Mouse (Mus musculus): Measurements from ENCODE around the gene Alad. TPM values are rescaled to one million over a fixed set of nuclear protein-coding genes. Genes with fewer than 3 reads are reported as not detected.
"Not testable (repeated sequence)": the region's sequence is repeated elsewhere in the genome, so short reads cannot be mapped to it uniquely, and the experiment has no call there.

The Alad gene
- polyA plus RNA-seq, 1 experiment from 2014 or later, result 141 TPM

DNA sequence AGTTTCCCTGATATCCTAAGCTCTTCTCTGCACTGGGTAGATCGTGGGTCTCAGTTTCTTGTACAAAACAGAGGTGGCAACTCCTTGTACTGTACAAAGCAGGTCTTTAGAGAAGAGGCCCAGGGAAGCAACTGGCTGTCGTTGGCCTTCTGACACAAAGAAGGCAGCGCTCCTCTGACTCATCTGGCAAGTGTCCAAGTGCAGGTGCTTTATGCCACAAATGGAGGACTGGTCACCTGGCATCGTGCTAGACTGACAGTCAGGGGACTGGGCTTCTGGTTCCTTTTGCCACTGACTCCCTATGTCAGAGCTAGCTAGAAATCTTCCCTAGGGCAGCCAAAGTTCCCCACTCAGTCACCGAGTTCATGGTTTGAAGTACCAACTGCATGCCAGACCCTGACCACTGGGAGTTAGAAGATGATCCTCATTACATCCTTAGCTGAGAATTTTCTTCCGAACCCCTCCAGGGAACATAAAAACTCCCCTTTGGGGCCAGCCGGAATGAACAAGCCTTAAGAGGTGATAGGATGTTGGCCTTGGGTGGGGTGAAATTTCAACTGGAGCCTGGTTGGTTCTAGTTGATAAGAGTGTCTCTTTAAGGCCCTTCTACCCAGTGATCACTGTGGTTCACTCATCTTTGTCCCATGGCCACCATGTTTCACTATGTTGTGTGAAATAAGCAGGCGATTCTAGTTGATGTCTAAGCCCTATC lies 34.1 kb downstream of the Alad start:
- no peaks in the 10 kb centered on the region; the same call in 1 of the 2 replicates for H3K36me3 ChIP-seq (ENCODE audit: control insufficient read depth, insufficient read depth, low read length)
- WGBS, result 75% methylated on average over 8 of the region's 8 CpGs
- no peak overlapping the region for H3K4me3 ChIP-seq (ENCODE audit: low read length)
- no peaks in the 10 kb centered on the region for H3K27me3 ChIP-seq (ENCODE audit: control insufficient read depth, insufficient read depth, low read depth, low read length)
- no peak overlapping the region for H3K27ac ChIP-seq (ENCODE audit: low read length)
- no peaks in the 10 kb centered on the region for H3K9me3 ChIP-seq (ENCODE audit: control insufficient read depth, low read length)
- no peak overlapping the region for H3K4me2 ChIP-seq (ENCODE audit: low read depth, low read length)
- H3K9ac ChIP-seq (ENCODE audit: low read length), result no peak overlapping the region
- H3K4me1 ChIP-seq (replicated peaks; ENCODE audit: control insufficient read depth, insufficient read depth, low read length), result no peaks in the 10 kb centered on the region
- no peak for ATAC-seq (ENCODE audit: low read depth)

DNA sequence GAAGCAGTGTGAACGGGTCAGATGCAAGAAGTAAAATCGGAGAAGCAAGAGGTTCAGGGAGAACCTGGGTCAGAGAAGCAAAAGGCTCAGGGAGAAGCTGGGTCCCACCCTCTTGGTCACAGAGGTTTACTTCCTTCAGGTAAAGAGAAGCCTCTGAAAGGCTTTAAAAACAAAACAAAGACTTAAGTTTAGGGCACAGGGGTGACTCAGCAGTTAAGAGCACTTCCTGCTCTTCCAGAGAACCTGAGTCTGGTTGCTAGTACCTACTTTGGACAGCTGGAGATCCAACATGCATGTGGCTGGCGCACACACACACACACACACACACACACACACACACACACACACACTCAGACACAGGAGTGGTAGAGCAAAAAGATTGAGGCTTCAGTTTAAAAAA lies 34.8 kb downstream of the Alad start:
- Histone ChIP-seq H3K4me3 (ENCODE audit: low read length) (no peak overlapping the region), H3K36me3 (ENCODE audit: control insufficient read depth, insufficient read depth, low read length) (no peaks in the 10 kb centered on the region), H3K9me3 (ENCODE audit: control insufficient read depth, low read length) (no peaks in the 10 kb centered on the region), H3K4me2 (ENCODE audit: low read depth, low read length) (no peak overlapping the region), H3K27ac (ENCODE audit: low read length) (no peak overlapping the region), H3K27me3 (ENCODE audit: control insufficient read depth, insufficient read depth, low read depth, low read length) (peaks cover under 1% of the 10 kb centered on the region; the same call in 1 of the 2 replicates), H3K4me1 (replicated peaks; ENCODE audit: control insufficient read depth, insufficient read depth, low read length) (peaks cover under 1% of the 10 kb centered on the region; the same call in 1 of the 2 replicates), H3K9ac (ENCODE audit: low read length) (no peak overlapping the region)
- WGBS, result 79% methylated on average over 3 of the region's 3 CpGs
- ATAC-seq (ENCODE audit: low read depth), result no peak

DNA sequence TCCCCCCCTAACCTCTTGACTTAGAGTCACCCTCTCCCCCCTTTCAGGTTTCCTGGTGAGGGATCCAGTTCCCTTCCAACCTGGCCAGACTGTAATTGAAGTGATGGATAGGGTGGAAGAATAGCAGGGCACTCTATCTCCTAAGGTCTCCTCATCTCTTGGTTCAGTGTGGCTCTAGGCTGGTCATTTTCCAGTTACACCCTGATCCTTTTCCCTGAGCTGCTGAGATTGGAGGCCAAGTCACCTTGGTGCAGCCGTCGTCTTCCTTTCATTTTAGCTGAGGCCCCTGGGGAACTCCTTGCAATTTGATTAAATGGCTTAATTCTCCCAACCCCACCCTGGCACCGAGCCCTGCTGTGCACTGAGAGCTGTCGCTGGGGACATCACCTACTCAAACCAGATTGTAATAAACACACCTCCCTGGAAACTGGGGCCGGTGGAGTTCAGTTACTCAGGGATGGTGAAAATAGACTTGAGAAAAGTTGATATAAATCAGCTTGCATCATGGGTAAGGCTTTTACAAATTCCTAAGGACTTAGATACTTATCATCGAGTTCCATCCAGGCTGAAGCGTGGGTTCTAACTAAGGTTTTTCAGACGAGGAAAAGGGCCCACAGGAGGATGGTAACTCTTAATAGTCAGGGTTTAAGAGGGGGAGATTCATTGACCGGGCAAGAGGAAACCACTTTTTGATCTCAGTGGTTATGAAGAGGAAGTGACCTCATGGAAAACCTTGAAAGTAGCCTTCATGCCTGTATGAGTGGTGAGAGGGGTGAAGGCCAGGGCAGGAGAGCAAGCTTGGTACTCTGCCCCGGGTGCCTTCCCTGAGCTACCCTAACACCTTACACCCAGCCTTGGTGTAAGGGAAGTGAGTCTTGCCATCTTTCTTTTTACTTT lies 38.8 kb downstream of the Alad start:
- 27% methylated on average over 10 of the region's 10 CpGs for WGBS
- Histone ChIP-seq H3K9me3 (ENCODE audit: control insufficient read depth, low read length) (no peaks in the 10 kb centered on the region), H3K27me3 (ENCODE audit: control insufficient read depth, insufficient read depth, low read depth, low read length) (peaks cover 2% of the 10 kb centered on the region; the same call in 1 of the 2 replicates), H3K36me3 (ENCODE audit: control insufficient read depth, insufficient read depth, low read length) (no peaks in the 10 kb centered on the region), H3K4me2 (ENCODE audit: low read depth, low read length) (peak overlapping the region; percentile 79), H3K4me3 (ENCODE audit: low read length) (peak overlapping the region; percentile 65), H3K9ac (ENCODE audit: low read length) (peak overlapping the region; percentile 43; the same call in 1 of the 2 replicates), H3K27ac (ENCODE audit: low read length) (peak overlapping the region; percentile 56), H3K4me1 (replicated peaks; ENCODE audit: control insufficient read depth, insufficient read depth, low read length) (peaks cover 15% of the 10 kb centered on the region)
- ATAC-seq (ENCODE audit: low read depth), result no peak

DNA sequence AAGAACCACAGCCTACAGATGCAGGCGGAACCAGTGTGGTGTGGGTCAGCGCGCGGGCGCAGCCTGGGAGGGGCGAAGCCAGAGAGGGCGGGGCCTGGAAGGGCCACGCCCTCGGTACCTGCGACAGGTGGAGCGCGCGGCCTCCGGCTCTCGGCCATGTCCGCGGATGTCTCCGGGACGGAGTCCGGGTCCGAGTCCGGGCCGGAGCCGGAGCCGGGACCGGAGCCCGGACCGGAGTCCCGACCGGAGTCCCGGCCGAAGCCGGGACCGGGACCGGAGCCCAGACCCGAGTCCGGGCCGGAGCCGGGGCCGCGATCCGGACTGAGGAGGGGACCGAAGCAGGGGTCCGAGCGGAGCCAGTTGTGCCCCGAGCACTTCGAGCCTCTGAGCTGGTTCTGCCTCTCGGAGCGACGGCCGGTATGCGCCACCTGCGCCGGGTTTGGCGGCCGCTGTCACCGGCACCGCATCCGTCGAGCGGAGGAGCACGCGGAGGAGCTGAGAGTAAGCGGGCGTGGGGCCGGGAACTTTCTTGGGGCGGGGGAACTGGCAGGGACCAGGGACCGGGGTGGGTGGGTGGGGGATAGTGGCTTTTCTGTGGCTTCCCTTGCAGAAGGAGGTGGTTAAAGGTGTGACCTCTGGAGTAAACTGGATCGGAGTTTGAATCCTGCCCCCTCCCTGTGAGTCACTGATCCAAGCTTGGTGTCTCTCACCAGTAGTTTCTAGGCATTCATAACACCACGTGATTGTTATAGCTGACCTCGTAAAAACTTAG lies 39.6 kb downstream of the Alad start, which contains the start of gene Bspry:
TSS of gene Bspry (plus strand) at position 117 of the 772 bp plus-strand sequence.
- 1% methylated on average over 70 of the region's 71 CpGs for WGBS
- Histone ChIP-seq H3K27me3 (ENCODE audit: control insufficient read depth, insufficient read depth, low read depth, low read length) (peaks cover 2% of the 10 kb centered on the region; the same call in 1 of the 2 replicates), H3K9ac (ENCODE audit: low read length) (peak within 1 kb of the TSS; percentile 73), H3K4me1 (replicated peaks; ENCODE audit: control insufficient read depth, insufficient read depth, low read length) (peaks cover 15% of the 10 kb centered on the region), H3K36me3 (ENCODE audit: control insufficient read depth, insufficient read depth, low read length) (no peaks in the 10 kb centered on the region), H3K27ac (ENCODE audit: low read length) (peak within 1 kb of the TSS; percentile 84), H3K4me2 (ENCODE audit: low read depth, low read length) (peak within 1 kb of the TSS; percentile 79), H3K9me3 (ENCODE audit: control insufficient read depth, low read length) (no peaks in the 10 kb centered on the region), H3K4me3 (ENCODE audit: low read length) (peak within 1 kb of the TSS; percentile 65)
- peak; percentile 79 for ATAC-seq (ENCODE audit: low read depth)

DNA sequence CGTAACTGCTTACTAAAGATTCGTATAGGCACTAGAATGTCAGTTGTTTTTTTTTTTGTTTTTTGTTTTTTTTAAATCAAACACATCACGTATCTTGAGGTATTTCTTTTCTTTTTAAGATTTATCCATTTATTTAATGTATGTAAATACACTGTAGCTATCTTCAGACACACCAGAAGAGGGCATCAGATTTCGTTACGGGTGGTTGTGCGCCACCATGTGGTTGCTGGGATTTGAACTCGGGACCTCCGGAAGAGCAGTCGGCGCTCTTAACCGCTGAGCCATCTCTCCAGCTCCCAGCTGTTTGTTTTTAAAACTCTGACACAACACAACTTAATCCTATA lies 40.2 kb downstream of the Alad start:
- Histone ChIP-seq H3K9ac (ENCODE audit: low read length) (peak overlapping the region; percentile 73; the same call in 1 of the 2 replicates), H3K4me2 (ENCODE audit: low read depth, low read length) (peak overlapping the region; percentile 79), H3K4me1 (replicated peaks; ENCODE audit: control insufficient read depth, insufficient read depth, low read length) (peaks cover 15% of the 10 kb centered on the region), H3K4me3 (ENCODE audit: low read length) (peak overlapping the region; percentile 65), H3K27ac (ENCODE audit: low read length) (0 out of 2 replicates have a peak overlapping the region, but pooled peaks have one; percentile 38)
- H3K9me3 ChIP-seq (ENCODE audit: control insufficient read depth, low read length); H3K36me3 ChIP-seq (ENCODE audit: control insufficient read depth, insufficient read depth, low read length); H3K27me3 ChIP-seq (ENCODE audit: control insufficient read depth, insufficient read depth, low read depth, low read length); ATAC-seq (ENCODE audit: low read depth): not testable (repeated sequence)
- WGBS, result 12% methylated on average over 11 of the region's 11 CpGs

DNA sequence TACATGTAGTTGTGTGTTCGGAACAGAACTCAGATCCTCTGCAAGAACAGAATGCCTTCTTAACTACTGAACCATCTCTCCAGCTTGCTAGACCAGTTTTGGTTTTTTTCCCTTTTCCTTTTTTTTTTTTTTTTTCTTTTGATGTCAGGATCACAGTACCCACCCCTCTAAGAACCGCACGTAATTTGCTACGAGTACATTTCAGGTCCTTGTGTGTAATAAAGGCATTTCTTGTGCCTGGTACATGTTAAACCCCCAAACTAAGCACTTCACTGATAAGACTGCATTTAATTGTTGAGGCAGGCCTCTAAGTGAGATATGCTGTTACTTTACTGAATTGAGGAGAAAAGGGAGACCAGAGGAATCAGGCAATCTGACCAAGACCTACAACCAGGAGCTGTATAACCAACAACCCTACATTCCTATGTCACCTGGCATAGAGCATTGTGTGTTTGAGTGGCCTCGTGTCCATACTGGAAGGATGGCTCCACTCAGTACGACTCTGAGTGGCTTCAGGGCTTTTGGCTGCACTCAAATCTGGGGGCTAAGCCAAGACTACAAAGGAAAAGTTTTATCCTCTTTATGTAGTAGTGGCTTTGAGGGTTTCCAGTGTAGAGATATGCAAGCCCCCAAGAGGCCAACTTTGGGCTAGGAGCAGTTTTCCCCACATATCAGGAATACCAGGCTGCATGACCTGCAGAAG lies 42.0 kb downstream of the Alad start:
- H3K4me1 ChIP-seq (replicated peaks; ENCODE audit: control insufficient read depth, insufficient read depth, low read length), result peaks cover 15% of the 10 kb centered on the region
- WGBS, result 51% methylated on average over 6 of the region's 6 CpGs
- ATAC-seq (ENCODE audit: low read depth), result peak; percentile 79
- no peaks in the 10 kb centered on the region for H3K9me3 ChIP-seq (ENCODE audit: control insufficient read depth, low read length)
- H3K9ac ChIP-seq (ENCODE audit: low read length), result no peak overlapping the region
- H3K36me3 ChIP-seq (ENCODE audit: control insufficient read depth, insufficient read depth, low read length), result no peaks in the 10 kb centered on the region
- peak overlapping the region; percentile 91 for H3K27ac ChIP-seq (ENCODE audit: low read length)
- H3K4me2 ChIP-seq (ENCODE audit: low read depth, low read length), result no peak overlapping the region
- H3K4me3 ChIP-seq (ENCODE audit: low read length), result no peak overlapping the region
- peaks cover 2% of the 10 kb centered on the region; the same call in 1 of the 2 replicates for H3K27me3 ChIP-seq (ENCODE audit: control insufficient read depth, insufficient read depth, low read depth, low read length)

DNA sequence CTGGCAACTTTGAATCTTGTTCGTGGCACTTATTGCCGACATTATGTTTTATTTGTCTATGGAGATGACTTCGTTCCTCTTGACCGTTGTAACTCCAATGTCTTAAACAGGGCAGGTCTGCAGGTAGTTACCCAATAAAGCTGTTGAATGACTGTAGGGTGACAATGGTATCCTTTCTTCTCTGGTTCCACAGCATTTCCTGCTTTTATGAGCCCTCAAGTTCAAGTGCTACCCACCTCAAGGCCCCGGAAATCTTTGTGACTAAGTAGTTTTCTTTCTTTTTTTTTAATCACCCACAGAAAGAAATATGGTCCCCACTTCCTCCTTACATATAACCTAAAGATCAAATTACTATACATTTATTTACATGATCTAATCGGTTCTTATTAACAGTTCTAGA lies 43.9 kb downstream of the Alad start:
- Histone ChIP-seq H3K36me3 (ENCODE audit: control insufficient read depth, insufficient read depth, low read length) (no peaks in the 10 kb centered on the region), H3K27ac (ENCODE audit: low read length) (peak overlapping the region; percentile 36), H3K27me3 (ENCODE audit: control insufficient read depth, insufficient read depth, low read depth, low read length) (peaks cover 2% of the 10 kb centered on the region; the same call in 1 of the 2 replicates), H3K4me3 (ENCODE audit: low read length) (no peak overlapping the region), H3K9me3 (ENCODE audit: control insufficient read depth, low read length) (no peaks in the 10 kb centered on the region), H3K4me1 (replicated peaks; ENCODE audit: control insufficient read depth, insufficient read depth, low read length) (peaks cover 15% of the 10 kb centered on the region), H3K9ac (ENCODE audit: low read length) (no peak overlapping the region), H3K4me2 (ENCODE audit: low read depth, low read length) (no peak overlapping the region)
- ATAC-seq (ENCODE audit: low read depth), result no peak
- 58% methylated on average over 6 of the region's 6 CpGs for WGBS

DNA sequence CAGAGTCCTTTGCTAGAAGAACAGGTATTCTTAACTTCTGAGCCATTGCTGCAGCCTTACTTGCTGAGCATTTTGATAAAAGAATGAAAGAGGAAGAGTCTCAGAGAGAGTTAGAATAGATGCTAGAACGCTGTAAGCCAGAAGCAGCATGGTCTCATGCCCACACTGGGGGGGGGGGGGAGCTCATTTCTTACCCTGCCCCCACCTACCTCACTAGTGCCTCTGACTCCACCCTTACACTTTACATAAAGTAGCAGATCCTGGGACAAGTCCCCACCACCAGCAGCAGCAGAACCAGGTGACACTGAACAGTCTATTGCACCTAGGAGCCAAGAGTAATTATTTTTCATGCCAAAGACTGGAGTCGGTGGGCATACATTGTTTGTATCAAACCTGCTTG lies 44.6 kb downstream of the Alad start:
- H3K27ac ChIP-seq (ENCODE audit: low read length), result peak overlapping the region; percentile 36
- no peak overlapping the region for H3K4me3 ChIP-seq (ENCODE audit: low read length)
- H3K36me3 ChIP-seq (ENCODE audit: control insufficient read depth, insufficient read depth, low read length), result no peaks in the 10 kb centered on the region
- no peaks in the 10 kb centered on the region for H3K9me3 ChIP-seq (ENCODE audit: control insufficient read depth, low read length)
- no peak for ATAC-seq (ENCODE audit: low read depth)
- no peak overlapping the region for H3K4me2 ChIP-seq (ENCODE audit: low read depth, low read length)
- peaks cover 2% of the 10 kb centered on the region; the same call in 1 of the 2 replicates for H3K27me3 ChIP-seq (ENCODE audit: control insufficient read depth, insufficient read depth, low read depth, low read length)
- H3K4me1 ChIP-seq (replicated peaks; ENCODE audit: control insufficient read depth, insufficient read depth, low read length), result peaks cover 19% of the 10 kb centered on the region
- H3K9ac ChIP-seq (ENCODE audit: low read length), result no peak overlapping the region
- WGBS, result 56% methylated on average over 2 of the region's 2 CpGs

All from lung, embryonic 16.5 days (tissue).